Mouse (Mus musculus) liver, embryonic 11.5 days (tissue): ENCODE measurements around the gene Nrsn2. TPM values are rescaled to one million over a fixed set of nuclear protein-coding genes. Genes with fewer than 3 reads are reported as not detected.

ENCODE experiments used
- polyA plus RNA-seq: library from polyadenylated mRNA; unstranded; fragments of >200 nt; fragmentation: Nextera tagmentation; extraction: Ambion mirVana; gene quantifications from 2 replicates; pipeline ENCODE4 v1.2.1, GENCODE M21; 2014

Gene Nrsn2
- polyA plus RNA-seq, 1 experiment from 2014 or later = 0.45 TPM

Other genes with a start within 250 kb of the Nrsn2 start
- gene Tcf15, start 233.1 kb downstream of the Nrsn2 start, polyA plus RNA-seq = 2.6 and 2.8 TPM in 2 replicates
- 45.1 and 65.2 TPM in 2 replicates for gene Csnk2a1, start 149.8 kb downstream of the Nrsn2 start, polyA plus RNA-seq
- gene Tbc1d20, start 82.8 kb downstream of the Nrsn2 start, polyA plus RNA-seq = 25.1 and 25.9 TPM in 2 replicates
- gene Rbck1, start 44.0 kb downstream of the Nrsn2 start, polyA plus RNA-seq = 104 and 105 TPM in 2 replicates
- gene Trib3, start 32.6 kb downstream of the Nrsn2 start, polyA plus RNA-seq = 13.9 and 18.1 TPM in 2 replicates
- gene Sox12, start 21.4 kb upstream of the Nrsn2 start, polyA plus RNA-seq = 8.5 and 9.8 TPM in 2 replicates
- gene Zcchc3, start 38.4 kb upstream of the Nrsn2 start, polyA plus RNA-seq = 41.6 and 44.6 TPM in 2 replicates
- gene 6820408C15Rik, start 38.9 kb upstream of the Nrsn2 start, polyA plus RNA-seq = 0.31 and 1.1 TPM in 2 replicates
- not detected in 2 replicates for gene Defb23, start 88.0 kb upstream of the Nrsn2 start, polyA plus RNA-seq
- not detected in 2 replicates for gene Defb20, start 100.4 kb upstream of the Nrsn2 start, polyA plus RNA-seq
- gene Defb22, start 113.5 kb upstream of the Nrsn2 start, polyA plus RNA-seq = not detected in 2 replicates
- not detected in 2 replicates for gene Defb26, start 135.1 kb upstream of the Nrsn2 start, polyA plus RNA-seq
- gene Defb28, start 141.6 kb upstream of the Nrsn2 start, polyA plus RNA-seq = not detected in 2 replicates
- not detected in 2 replicates for gene Defb29, start 163.5 kb upstream of the Nrsn2 start, polyA plus RNA-seq
- not detected in 2 replicates for gene Gm17416, start 192.7 kb upstream of the Nrsn2 start, polyA plus RNA-seq
- gene Defb21, start 196.1 kb upstream of the Nrsn2 start, polyA plus RNA-seq = not detected in 2 replicates
- gene Defb19, start 203.7 kb upstream of the Nrsn2 start, polyA plus RNA-seq = not detected in 2 replicates
- gene Defb45, start 222.8 kb upstream of the Nrsn2 start, polyA plus RNA-seq = not detected in 2 replicates
- not detected in 2 replicates for gene Defb36, start 227.7 kb upstream of the Nrsn2 start, polyA plus RNA-seq
- not detected in 2 replicates for gene Defb25, start 246.4 kb upstream of the Nrsn2 start, polyA plus RNA-seq